Mouse (Mus musculus): ENCODE data around the gene Lrrc32.

DNA sequence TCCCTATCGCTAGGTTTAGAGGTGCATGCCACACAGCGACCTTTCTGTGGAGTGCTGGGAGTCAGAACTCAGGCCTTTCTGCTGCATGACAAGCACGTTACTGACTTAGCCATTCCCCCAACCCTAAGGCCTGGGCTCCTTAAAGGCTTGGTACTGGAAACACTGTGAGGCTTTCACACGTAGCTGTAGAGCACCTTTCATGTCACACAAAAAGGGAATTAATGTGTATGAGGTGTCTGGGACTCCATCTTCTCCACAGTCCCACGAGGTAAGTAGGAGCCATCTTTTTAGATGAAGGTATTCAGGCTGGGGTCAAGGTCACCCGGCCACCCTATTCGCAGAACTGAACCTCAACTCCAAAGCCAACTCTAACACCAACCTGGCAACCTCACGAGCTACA is 7.2 kb upstream of the Lrrc32 start:
- TF ChIP-seq MXI1 (IDR thresholded peaks at IDR 0.05; ENCODE audit: low read depth, low read length) (no peak), CTCF (conservative IDR thresholded peaks at IDR 0.05 in 1 of 2, IDR thresholded peaks at IDR 0.05 in 1 of 2; ENCODE audit: low read depth in 2 of 2, low read length in 2 of 2) (no peak), RCOR1 (conservative IDR thresholded peaks at IDR 0.05; ENCODE audit: low read depth, low read length) (no peak), POLR2AphosphoS2 (IDR thresholded peaks at IDR 0.05; ENCODE audit: low read depth, low read length) (no peak), POLR2A (IDR thresholded peaks at IDR 0.05; ENCODE audit: low read depth, low read length) (no peak), EP300 (IDR thresholded peaks at IDR 0.05; ENCODE audit: low read length) (no peak)

All from CH12.LX (cell line).